Mouse (Mus musculus) bone marrow macrophage, adult 2 months (primary cell): ENCODE measurements at regions not wholly inside any gene's neighbourhood (a gene's known extent, or its start where the extent isn't known, plus 50 kb on each side); places are given as distances from the start of the nearest gene placed in this dataset.
A peak's percentile ranks its signal among the peaks of the same experiment; 100 is the strongest.

Source experiments
- H3K27ac ChIP-seq: 2 replicates; pipeline ENCODE4 v1.5.1; 2012; ENCODE audit warnings: low read depth, low read length; ENCODE audit not compliant: insufficient read depth
- H3K4me1 ChIP-seq: 2 replicates; pipeline ENCODE4 v1.6.1; 2012; ENCODE audit warnings: low read length; ENCODE audit not compliant: control insufficient read depth, insufficient read depth
- H3K4me3 ChIP-seq: 2 replicates; pipeline ENCODE4 v1.5.1; 2012; ENCODE audit warnings: mild to moderate bottlenecking, low read length, moderate library complexity; ENCODE audit not compliant: insufficient read depth
- CTCF ChIP-seq: IDR thresholded peaks from 2 replicates; pipeline ENCODE4 v1.5.1; 2012; ENCODE audit warnings: low read depth, mild to moderate bottlenecking, low read length, moderate library complexity
- POLR2A ChIP-seq: IDR thresholded peaks from 2 replicates; pipeline ENCODE4 v1.6.1; 2012; ENCODE audit warnings: mild to moderate bottlenecking, low read depth, low read length, borderline replicate concordance

DNA sequence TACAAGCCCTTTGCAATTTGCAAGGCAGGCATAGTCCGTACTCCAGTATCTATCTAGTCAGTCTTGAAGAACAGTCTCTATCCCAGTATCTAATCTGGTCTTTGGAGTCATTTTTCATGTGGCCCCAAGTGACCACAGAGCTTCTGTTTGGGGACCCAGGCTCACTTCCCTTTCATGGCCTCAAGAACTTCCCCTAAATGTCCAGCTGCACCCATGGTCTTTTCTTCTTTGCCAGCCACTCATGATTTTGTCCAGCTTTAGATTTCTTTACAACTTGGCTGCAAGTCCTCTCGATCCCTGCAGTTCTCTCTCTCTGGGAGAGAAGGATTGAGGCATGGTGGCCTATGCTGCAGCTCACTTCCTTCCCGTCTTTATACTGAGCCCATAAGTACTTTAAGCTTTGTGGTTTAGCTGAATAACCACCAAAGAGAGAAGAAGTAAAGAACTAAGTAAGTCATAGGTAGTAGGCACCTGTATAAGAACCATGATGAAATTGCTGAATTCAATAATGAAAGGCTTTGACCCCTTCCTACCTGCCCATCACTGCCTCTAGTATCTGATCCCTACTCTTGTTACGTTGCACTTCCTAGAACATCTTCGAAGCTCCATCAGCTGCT, 62.1 kb upstream of the Cited2 start:
- Histone ChIP-seq H3K4me3 (no peak overlapping the region), H3K27ac (peak overlapping the region; percentile 89), H3K4me1 (peaks cover 36% of the 10 kb centered on the region)
- TF ChIP-seq CTCF (no peak), POLR2A (no peak)

DNA sequence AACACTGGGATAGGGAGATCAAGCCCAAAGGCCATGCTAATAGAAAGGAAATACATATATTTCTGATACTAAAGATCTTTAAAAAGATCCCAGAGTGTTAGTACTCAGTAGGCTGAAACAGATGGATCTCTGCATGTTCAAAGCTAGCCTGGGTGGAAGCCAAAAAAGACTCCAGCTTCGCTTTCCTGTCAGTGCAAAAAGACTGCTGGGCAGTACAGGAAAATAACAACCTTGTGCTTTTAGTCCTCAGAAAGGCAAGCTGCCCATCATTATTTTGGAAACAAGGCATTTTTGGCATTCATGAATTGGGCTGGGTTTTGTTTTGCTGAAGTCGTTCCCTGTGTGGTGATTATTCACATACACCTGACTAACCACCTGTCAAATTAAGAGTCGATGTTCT, 56.9 kb upstream of the Cited2 start:
- H3K4me1 ChIP-seq: peaks cover 18% of the 10 kb centered on the region
- no peak overlapping the region for H3K27ac ChIP-seq
- no peak for TF ChIP-seq CTCF
- no peak for TF ChIP-seq POLR2A
- no peak overlapping the region for H3K4me3 ChIP-seq

DNA sequence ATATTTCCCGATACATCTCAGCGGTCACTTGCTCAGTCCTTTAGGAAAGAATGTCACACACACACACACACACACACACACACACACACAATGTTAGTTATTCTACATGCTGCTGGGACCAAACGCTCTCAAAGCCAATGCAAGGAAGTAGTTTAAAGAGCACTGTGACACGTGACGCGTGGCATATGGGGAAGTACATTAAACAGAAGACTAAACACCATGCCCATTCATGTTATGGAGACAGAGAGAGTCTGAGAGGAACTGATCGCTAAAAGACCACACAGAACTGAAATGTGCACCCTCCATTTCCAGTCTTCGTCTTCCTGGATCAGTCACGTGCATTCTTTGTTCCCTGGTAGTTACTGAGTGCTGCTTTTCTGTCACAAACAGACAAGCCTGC, 53.6 kb upstream of the Cited2 start:
- H3K4me3 ChIP-seq: no peak overlapping the region
- peaks cover 9% of the 10 kb centered on the region for H3K4me1 ChIP-seq
- TF ChIP-seq CTCF (no peak), POLR2A (no peak)
- H3K27ac ChIP-seq: peak overlapping the region; percentile 56
